Mouse (Mus musculus) C2C12 (cell line): ENCODE data around the gene Lrrtm1.

Source experiments
- CEBPB ChIP-seq: IDR thresholded peaks from one replicate; pipeline ENCODE4 v1.6.1; 2011; ENCODE audit warnings: low read depth, mild to moderate bottlenecking, control low read depth, moderate library complexity
- CTCF ChIP-seq: IDR thresholded peaks from one replicate; pipeline ENCODE4 v1.5.1; 2011; ENCODE audit not compliant: control insufficient read depth, insufficient read depth, insufficient read length
- FOSL1 ChIP-seq: IDR thresholded peaks from one replicate; pipeline ENCODE4 v1.8.0; 2011; ENCODE audit warnings: mild to moderate bottlenecking, low read length; ENCODE audit not compliant: poor library complexity, insufficient read depth, severe bottlenecking
- MAX ChIP-seq: IDR thresholded peaks from one replicate; pipeline ENCODE4 v1.6.1; 2011; ENCODE audit warnings: mild to moderate bottlenecking, control low read depth
- MYOD1 ChIP-seq: IDR thresholded peaks from one replicate; pipeline ENCODE4 v1.6.1; 2011; ENCODE audit warnings: low read depth; ENCODE audit not compliant: control insufficient read depth, insufficient read length
- USF1 ChIP-seq: IDR thresholded peaks from one replicate; pipeline ENCODE4 v1.6.1; 2011; ENCODE audit warnings: low read depth, mild to moderate bottlenecking, control low read depth, moderate library complexity

GRCm38 (mm10) chr6:77222849-77223638 lies 19.4 kb upstream of the Lrrtm1 start:
- TF ChIP-seq MYOD1 (no peak), MAX (no peak), CTCF (no peak), FOSL1 (no peak), USF1 (no peak), CEBPB (no peak)
